Mouse (Mus musculus): ENCODE measurements around the gene Etfa. TPM values are rescaled to one million over a fixed set of nuclear protein-coding genes. Genes with fewer than 3 reads are reported as not detected.
A peak's percentile ranks its signal among the peaks of the same experiment; 100 is the strongest.

Gene Etfa
- 10 to 100 TPM; 46.9 to 49.1 TPM for total RNA-seq (2021)
- long read RNA-seq, experiment 1, transcript Etfa-201 (12 exons, 1,392 nt): major isoform, 66 of 77 reads
- long read RNA-seq, experiment 1, partial matches to known transcripts: 9 of 77 reads
- long read RNA-seq, experiment 1, other reads (novel, unspliced or antisense): 2 of 77 reads
- long read RNA-seq, experiment 2, transcript Etfa-201 (12 exons, 1,392 nt): major isoform, 37 of 43 reads
- long read RNA-seq, experiment 2, partial matches to known transcripts: 4 of 43 reads
- long read RNA-seq, experiment 2, other reads (novel, unspliced or antisense): 2 of 43 reads

DNA sequence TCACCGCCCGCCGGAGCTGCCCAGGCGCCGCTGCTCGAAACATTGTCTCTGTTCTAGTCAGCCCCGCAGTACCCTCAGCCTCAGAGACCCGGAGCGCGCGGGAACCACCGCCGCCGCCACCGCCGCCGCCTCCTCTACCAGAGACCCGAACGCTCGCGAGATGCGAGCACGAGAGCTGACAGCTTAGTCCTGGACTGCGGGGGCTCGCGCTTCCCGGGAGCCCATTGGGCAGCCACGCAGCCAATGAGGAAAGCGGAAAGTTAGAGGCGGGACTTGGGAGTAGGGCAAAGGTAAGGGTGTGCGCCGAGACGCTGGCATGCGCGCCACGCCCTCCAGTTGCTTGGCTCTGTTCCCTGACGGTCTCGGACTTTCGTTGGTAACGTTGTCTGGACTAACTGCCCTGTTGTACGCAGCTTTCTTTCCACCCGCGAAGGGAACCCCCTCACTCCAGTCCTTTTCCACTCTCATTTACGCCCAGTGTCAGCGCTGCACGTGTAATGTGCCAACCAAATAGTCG, at the start of gene Etfa:
Gene Etfa, minus strand, starts transcription at position 217 of the 517 bp plus-strand sequence.
- DNase-seq (ENCODE audit: low spot score in 2 of 2): peak; percentile 94 to 95
- intact Hi-C loops (cut with DNase I): loop anchor here (2.0 kb wide), 1 partner anchor 23 kb away; no protein-coding TSS in a partner anchor

DNA sequence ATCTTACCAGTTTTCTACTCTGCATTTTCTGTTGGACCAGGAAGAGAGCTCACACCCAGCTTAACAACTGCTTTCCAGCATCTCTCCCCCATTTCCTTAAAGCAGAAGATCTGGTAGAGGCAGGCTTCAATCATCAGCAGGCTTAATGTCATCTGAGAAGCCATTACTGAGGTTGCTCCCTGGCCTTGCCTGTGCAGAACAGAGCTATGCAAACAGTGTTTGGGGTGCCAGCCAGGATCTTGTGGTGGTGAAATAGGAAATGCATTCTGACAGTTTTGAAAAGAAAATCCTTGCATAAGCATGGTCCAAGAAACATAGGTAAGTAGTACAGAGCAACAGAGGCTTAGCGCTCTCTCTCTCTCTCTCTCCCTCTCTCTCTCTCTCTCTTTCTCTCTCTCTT, 48.9 kb upstream of the Etfa start:
- no peak for DNase-seq (ENCODE audit: low spot score in 2 of 2)
- intact Hi-C loops (cut with DNase I): no loop called here

- DNase-seq (ENCODE audit: low spot score in 2 of 2): no peak
- intact Hi-C loops (cut with DNase I): no loop called here
Measured at GRCm38 (mm10) chr9:55554986-55555385, 42.9 kb upstream of the Etfa start.

DNA sequence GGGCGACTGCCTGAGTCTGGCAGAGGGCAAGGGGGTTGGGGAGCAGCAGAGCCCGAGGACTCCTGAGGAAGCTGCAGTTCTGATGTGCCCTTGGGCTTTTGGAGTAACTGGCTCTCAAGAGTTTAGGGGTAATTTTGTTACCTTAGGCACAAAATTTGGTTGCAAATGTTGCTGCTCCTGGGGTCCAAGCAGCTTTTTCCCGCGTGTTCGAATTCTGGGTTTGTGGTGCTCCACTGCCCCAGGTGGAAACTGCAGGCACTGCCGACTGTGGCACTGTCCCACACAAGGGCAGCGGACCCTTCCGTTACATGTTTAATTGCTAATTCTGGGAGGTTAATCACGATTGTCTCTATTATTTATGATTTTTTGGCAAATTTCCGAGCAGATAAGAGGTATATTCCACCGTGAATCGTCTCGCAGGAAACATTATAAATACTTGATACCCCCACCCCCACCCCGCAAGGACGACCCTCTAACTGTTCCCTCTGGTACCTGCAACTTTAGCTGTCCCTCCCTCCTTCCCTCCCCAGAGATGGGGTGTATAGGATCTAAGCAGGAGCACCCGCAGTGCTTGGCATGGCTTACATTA, 37.4 kb upstream of the Etfa start:
- intact Hi-C loops (cut with DNase I): no loop called here
- no peak for DNase-seq (ENCODE audit: low spot score in 2 of 2)

DNA sequence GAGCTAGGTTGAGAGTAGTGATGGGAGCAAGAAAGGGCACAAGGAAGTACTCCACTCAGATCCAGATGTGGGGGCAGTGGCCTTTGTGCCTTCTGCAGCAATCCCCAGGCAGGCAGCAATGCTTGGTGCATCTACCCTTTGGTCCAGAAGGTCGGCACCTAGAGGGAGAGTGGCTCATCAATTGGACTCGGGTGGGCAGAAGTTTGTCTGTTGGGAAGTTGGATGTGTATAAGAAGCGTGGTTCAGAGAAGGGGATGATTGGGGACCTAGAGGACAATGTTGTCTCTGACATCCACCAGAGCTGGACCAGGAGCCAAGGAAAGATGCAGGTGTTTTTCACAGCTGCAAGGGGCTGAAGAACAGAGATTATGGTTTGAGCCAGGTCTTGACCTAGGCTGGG, 36.8 kb upstream of the Etfa start:
- no peak for DNase-seq (ENCODE audit: low spot score in 2 of 2)
- intact Hi-C loops (cut with DNase I): no loop called here

GRCm38 (mm10) chr9:55546176-55547010, 34.4 kb upstream of the Etfa start:
- intact Hi-C loops (cut with DNase I): no loop called here
- DNase-seq (ENCODE audit: low spot score in 2 of 2): no peak

- DNase-seq (ENCODE audit: low spot score in 2 of 2): no peak
- intact Hi-C loops (cut with DNase I): no loop called here
Measured at GRCm38 (mm10) chr9:55545556-55546175, 33.6 kb upstream of the Etfa start.

DNA sequence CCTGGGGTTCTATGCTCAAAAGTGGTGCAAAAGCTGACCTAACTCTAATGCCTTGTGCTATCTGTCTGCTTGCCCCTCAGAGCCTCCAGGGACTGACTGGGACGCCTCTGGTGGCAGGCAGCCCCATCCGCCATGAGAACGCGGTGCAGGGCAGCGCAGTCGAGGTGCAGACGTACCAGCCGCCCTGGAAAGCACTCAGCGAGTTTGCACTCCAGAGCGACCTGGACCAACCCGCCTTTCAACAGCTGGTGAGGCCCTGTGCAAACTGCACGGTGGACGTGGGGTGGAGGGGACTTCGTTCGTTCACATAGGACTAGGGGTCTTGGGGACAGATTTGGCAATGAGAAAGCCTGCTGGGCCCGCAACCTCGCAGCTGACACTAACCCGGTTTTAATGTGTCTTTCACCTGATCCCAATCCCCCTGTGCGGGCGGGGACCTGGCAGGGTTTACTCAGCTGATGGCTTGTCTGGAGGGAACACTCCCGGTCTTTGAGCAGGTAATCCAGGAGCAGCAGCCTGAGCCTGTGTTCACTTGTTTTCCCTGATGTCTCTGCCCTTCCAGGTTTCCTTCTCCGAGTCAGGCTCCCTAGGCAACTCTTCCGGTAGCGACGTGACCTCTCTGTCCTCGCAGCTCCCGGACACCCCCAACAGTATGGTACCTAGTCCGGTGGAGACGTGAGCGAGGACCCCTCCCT, 33.0 kb upstream of the Etfa start:
- intact Hi-C loops (cut with DNase I): no loop called here
- no peak for DNase-seq (ENCODE audit: low spot score in 2 of 2)

DNA sequence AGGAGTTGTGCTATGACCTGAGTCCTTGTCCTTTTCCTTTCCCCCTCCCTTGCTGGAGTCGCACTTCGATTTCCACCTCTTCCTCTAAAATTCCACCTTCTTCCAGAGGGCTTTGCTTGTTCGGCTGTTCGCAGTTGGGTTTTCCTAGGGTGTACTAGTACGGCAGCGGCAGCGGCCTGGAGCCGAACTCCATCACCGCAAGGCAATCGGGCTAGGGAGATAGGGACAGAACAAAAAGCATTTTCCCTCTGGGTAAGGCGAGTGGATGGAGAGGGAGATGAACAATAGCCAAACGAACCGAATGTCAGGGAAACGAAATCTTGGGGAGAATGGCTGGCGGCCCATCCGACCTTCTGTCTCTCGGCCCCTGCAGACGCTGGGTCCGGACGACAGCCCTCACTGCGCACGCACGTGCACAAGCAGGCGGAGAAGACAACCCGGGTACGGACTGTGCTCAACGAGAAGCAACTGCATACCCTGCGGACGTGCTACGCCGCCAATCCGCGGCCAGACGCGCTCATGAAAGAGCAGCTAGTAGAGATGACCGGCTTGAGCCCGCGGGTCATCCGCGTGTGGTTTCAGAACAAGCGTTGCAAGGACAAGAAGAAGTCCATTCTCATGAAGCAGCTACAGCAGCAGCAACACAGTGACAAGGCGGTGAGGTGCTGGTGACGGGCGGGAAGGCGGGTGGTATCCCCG, 31.8 kb upstream of the Etfa start:
- intact Hi-C loops (cut with DNase I): no loop called here
- DNase-seq (ENCODE audit: low spot score in 2 of 2): peak in 1 of 2 experiments; percentile 26

DNA sequence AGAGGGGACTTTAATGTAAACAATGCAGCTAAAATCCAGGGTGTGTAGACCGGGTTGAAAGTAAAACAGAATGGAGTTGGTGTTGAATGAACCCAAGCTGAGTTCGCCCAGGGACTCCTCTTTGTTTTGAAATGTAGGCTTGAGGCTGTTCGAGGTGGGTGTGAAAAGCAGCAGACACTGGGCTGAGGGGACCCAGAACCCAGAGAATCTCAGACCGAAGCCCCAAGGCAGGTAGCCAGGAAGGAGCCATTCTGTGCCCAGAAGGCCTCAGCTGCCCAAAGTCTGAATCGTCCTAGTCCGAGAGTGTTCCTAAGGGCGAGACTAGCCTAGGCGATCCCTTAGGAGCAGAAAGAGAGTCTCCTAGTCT, 31.3 kb upstream of the Etfa start:
- intact Hi-C loops (cut with DNase I): no loop called here
- DNase-seq (ENCODE audit: low spot score in 2 of 2): no peak

DNA sequence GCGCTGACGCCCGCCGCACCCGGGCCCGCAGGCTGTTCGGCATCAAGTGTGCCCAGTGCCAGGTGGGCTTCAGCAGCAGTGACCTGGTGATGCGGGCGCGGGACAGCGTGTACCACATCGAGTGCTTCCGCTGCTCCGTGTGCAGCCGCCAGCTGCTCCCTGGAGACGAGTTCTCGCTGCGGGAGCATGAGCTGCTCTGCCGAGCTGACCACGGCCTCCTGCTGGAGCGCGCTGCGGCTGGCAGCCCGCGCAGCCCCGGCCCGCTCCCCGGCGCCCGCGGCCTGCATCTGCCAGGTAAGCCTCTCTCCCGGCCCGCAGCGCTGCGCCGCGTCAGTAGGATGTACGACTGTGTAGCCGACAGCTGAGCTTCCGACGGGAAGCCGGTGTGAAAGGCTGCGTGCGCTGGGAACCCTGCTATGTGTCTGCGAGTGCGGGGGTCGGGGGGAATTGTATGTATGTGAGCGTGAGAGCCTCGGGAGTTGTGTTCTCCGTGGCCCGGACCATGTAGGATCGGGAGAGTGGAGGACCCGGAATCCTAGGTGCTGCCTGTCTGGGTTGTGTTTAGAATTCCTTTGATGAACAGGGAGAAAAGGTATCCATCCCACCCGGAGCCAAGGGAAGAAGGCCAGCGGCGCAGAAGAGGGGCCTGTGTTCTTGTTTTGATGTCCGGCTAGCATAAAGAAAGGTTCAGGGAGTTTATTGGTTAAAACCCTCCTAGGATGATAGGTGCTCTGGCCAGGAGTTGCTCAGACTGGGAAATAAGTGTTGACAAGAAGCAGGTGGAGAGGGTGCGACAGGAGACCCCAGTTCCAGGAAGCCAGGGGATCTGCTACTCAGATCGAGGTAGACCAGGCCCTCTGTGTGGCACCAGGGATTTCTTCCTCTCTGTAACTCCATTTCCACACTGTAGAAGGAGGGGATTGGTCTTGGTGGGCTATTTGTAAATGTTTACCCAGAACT, 30.6 kb upstream of the Etfa start:
- no peak for DNase-seq (ENCODE audit: low spot score in 2 of 2)

GRCm38 (mm10) chr9:55541681-55542365, 29.8 kb upstream of the Etfa start:
- intact Hi-C loops (cut with DNase I): no loop called here
- no peak for DNase-seq (ENCODE audit: low spot score in 2 of 2)

More for the DNA sequence above, 30.6 kb upstream of the Etfa start:
- intact Hi-C loops (cut with DNase I): no loop called here

- no peak for DNase-seq (ENCODE audit: low spot score in 2 of 2)
- intact Hi-C loops (cut with DNase I): no loop called here
Measured at GRCm38 (mm10) chr9:55540888-55541287, 28.8 kb upstream of the Etfa start.

- DNase-seq (ENCODE audit: low spot score in 2 of 2): no peak
- intact Hi-C loops (cut with DNase I): no loop called here
Measured at GRCm38 (mm10) chr9:55540391-55540770, 28.3 kb upstream of the Etfa start.

- intact Hi-C loops (cut with DNase I): loop anchor here (5.0 kb wide), 2 partner anchors 73 to 113 kb away; no protein-coding TSS in a partner anchor
Measured at GRCm38 (mm10) chr9:55539661-55540390, 27.8 kb upstream of the Etfa start.

DNA sequence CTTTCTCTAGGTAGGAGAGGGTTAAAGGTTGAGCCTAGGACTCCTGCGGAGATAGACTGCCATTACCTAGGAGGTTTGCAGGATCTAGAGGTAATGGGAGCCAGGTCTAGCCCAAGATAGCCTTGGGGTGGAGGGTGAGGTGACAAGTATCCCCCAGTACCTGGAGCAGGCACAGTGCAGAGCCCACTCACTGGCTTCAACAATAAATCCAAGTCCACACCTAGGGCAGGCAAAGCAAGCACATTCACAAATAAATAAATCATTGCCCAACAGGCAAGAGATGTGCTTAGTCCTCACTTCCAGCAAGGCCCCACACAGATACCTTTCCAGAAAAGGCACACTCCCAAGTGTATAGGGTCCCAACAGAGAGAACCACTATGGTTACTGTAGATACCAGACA, 27.0 kb upstream of the Etfa start:
- intact Hi-C loops (cut with DNase I): loop anchor here (5.0 kb wide), 2 partner anchors 72 to 112 kb away; no protein-coding TSS in a partner anchor
- DNase-seq (ENCODE audit: low spot score in 2 of 2): no peak

More at GRCm38 (mm10) chr9:55539661-55540390, 27.8 kb upstream of the Etfa start:
- no peak for DNase-seq (ENCODE audit: low spot score in 2 of 2)

All from left cerebral cortex, postnatal 14 days (tissue).